Mouse (Mus musculus): ENCODE data around the gene Tap1.

Tap1 gene

GRCm38 (mm10) chr17:34196941-34197894 lies 9.9 kb downstream of the Tap1 start, which contains the start of gene Psmb8:
Psmb8 (plus strand) TSS chr17:34197721.
- TF ChIP-seq GATA4 (IDR thresholded peaks at IDR 0.05; ENCODE audit: insufficient replicate concordance, low read length), result no peak; the same call in 1 of the 2 replicates

- TF ChIP-seq GATA4 (IDR thresholded peaks at IDR 0.05; ENCODE audit: insufficient replicate concordance, low read length), result no peak
Measured at GRCm38 (mm10) chr17:34197904-34198520, 10.7 kb downstream of the Tap1 start.

- no peak for TF ChIP-seq GATA4 (IDR thresholded peaks at IDR 0.05; ENCODE audit: insufficient replicate concordance, low read length)
Measured at GRCm38 (mm10) chr17:34198521-34198912, 11.2 kb downstream of the Tap1 start.

- TF ChIP-seq GATA4 (IDR thresholded peaks at IDR 0.05; ENCODE audit: insufficient replicate concordance, low read length), result no peak
Measured at GRCm38 (mm10) chr17:34199050-34199619, 11.8 kb downstream of the Tap1 start.

- TF ChIP-seq GATA4 (IDR thresholded peaks at IDR 0.05; ENCODE audit: insufficient replicate concordance, low read length), result no peak
Measured at GRCm38 (mm10) chr17:34200047-34200446, 12.7 kb downstream of the Tap1 start.

DNA sequence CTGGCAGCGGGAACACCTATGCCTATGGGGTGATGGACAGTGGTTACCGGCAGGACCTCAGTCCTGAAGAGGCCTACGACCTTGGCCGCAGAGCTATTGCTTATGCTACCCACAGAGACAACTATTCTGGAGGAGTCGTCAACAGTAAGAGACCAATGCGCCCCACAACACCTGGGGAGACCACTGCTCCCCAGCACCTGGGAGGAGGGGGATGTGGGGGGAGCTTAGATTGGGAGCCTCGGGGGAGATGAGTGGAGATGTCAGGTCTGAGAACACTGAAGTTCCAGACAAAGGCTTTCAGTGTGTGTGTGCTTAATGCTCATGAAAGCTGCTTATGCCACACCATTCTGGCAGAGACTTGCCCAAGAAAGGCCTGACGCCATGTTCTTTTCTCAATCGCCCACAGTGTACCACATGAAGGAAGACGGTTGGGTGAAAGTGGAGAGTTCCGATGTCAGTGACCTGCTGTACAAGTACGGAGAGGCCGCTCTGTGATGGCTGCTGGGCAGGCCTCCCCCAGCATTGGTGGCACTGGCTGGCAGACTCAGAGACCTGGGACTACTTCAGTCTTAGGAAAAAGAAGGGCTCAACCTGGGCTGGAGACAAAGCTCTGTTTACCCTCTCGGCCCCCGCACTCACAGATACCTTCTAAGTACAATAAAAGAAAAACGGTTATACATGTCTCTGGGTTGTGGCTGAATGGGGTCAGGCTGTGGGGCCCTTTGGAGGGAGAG lies 13.6 kb downstream of the Tap1 start:
- TF ChIP-seq GATA4 (IDR thresholded peaks at IDR 0.05; ENCODE audit: insufficient replicate concordance, low read length), result no peak

DNA sequence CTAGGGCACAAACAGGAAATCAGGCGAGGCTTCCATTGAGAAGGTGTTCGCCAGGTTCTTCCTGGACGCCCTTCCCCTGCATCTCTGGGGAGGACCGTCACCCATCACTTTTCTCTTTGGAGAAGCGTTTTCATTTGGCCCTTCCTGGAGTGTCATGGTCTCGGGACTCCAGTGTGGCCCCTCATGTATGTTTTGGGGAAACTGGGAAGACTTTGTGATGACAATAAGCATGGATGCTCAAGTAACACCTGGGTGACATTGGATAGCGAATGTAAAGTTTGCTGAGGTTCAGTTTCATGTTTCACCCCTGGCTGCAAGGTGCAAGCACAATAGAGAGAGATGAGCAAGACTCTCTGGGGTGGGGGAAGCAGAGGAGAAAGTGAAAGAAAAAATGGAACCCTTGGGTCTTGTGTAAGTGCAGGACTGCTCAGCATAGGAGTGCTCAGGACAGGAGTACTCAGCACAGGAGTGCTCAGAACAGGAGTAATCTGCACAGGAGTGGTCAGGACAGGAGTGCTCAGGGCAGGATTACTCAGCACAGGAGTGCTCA lies 14.2 kb downstream of the Tap1 start:
- TF ChIP-seq GATA4 (IDR thresholded peaks at IDR 0.05; ENCODE audit: insufficient replicate concordance, low read length), result no peak

GRCm38 (mm10) chr17:34202760-34203442 lies 15.5 kb downstream of the Tap1 start:
- no peak for TF ChIP-seq GATA4 (IDR thresholded peaks at IDR 0.05; ENCODE audit: insufficient replicate concordance, low read length)

- TF ChIP-seq GATA4 (IDR thresholded peaks at IDR 0.05; ENCODE audit: insufficient replicate concordance, low read length), result no peak
Measured at GRCm38 (mm10) chr17:34203444-34203843, 16.1 kb downstream of the Tap1 start, which contains the start of gene Tap2. Tap2 (plus strand) TSS chr17:34203527.

DNA sequence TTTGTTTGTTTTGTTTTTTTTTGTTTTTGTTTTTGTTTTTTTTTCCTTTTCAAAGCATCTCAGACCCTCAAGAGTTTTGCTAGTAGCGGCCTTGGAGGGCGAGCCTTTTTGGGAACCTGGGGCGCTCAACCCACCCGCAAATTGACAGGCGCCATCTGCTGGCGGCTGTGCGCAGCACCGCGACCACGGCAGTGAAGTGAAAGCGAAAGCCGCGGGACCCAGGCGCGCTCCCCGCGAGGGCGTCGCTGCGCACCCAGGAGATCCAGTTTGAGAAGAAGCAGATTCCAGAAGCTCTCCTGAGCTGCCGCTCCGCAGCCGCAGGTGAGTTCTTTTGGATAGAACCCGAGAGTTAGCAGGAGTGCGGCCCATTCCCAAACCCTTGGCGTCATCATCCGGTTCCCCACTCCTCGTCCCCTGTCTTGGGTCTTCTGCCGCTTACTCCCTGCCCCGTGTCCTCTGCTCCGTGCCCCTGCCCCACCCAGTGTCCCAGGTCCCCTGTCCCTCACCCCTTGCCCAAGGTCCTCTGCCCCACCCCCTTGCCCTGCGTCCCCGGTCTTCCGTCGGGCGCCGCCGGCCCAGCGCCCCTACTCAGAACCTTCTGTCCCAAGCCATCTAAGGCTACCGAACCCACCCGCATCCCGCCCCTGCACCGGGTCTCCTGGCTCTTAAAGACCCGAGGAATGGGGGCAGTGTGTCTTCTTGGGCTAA lies 17.1 kb downstream of the Tap1 start:
- no peak for TF ChIP-seq GATA4 (IDR thresholded peaks at IDR 0.05; ENCODE audit: insufficient replicate concordance, low read length)

- no peak for TF ChIP-seq GATA4 (IDR thresholded peaks at IDR 0.05; ENCODE audit: insufficient replicate concordance, low read length)
Measured at GRCm38 (mm10) chr17:34205021-34205745, 17.8 kb downstream of the Tap1 start.

DNA sequence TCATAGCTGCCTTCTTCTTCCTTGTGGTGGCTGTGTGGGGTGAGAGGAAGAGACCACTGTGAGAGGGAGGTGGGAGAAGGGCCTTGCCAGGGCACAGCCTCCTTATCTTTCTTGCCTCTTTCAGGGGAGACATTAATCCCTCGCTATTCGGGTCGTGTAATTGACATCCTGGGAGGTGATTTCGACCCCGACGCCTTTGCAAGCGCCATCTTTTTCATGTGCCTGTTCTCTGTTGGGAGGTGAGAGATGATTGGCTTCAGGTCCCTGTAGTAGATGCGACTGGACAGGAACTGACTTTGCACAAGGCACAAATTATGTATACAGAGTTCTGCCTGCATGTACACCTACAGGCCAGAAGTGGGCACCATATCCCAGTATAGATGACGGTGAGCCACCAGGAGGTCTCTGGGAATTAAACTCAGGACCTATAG lies 18.4 kb downstream of the Tap1 start:
- TF ChIP-seq GATA4 (IDR thresholded peaks at IDR 0.05; ENCODE audit: insufficient replicate concordance, low read length), result no peak

- TF ChIP-seq GATA4 (IDR thresholded peaks at IDR 0.05; ENCODE audit: insufficient replicate concordance, low read length), result no peak
Measured at GRCm38 (mm10) chr17:34206731-34207130, 19.4 kb downstream of the Tap1 start.

Measured in liver, adult (tissue).